Mouse (Mus musculus) myocyte (in vitro differentiated cells): ENCODE results near the gene Tenm4.

Source experiments
- CEBPB ChIP-seq: IDR thresholded peaks from 2 replicates; pipeline ENCODE4 v1.6.1; 2011; ENCODE audit warnings: mild to moderate bottlenecking, moderate library complexity; ENCODE audit not compliant: poor library complexity, insufficient read depth, severe bottlenecking
- MAX ChIP-seq: IDR thresholded peaks from one replicate; pipeline ENCODE4 v1.6.1; 2011; ENCODE audit warnings: low read depth, mild to moderate bottlenecking, control low read depth
- POLR2A ChIP-seq: IDR thresholded peaks from one replicate; pipeline ENCODE4 v1.6.1; 2011; ENCODE audit warnings: low read depth, mild to moderate bottlenecking, control low read depth, moderate library complexity; ENCODE audit not compliant: insufficient read length
- POLR2AphosphoS2 ChIP-seq: IDR thresholded peaks from one replicate; pipeline ENCODE4 v1.6.1; 2011; ENCODE audit warnings: low read depth, control low read depth; ENCODE audit not compliant: insufficient read length
- REST ChIP-seq: IDR thresholded peaks from one replicate; pipeline ENCODE4 v1.6.1; 2011; ENCODE audit warnings: mild to moderate bottlenecking, control low read depth, moderate library complexity; ENCODE audit not compliant: insufficient read depth, insufficient read length
- TCF12 ChIP-seq: IDR thresholded peaks from one replicate; pipeline ENCODE4 v1.6.1; 2011; ENCODE audit warnings: mild to moderate bottlenecking, control low read depth; ENCODE audit not compliant: poor library complexity, insufficient read depth, severe bottlenecking
- USF1 ChIP-seq: IDR thresholded peaks from one replicate; pipeline ENCODE4 v1.6.1; 2011; ENCODE audit warnings: low read depth, mild to moderate bottlenecking, control low read depth, moderate library complexity

- TF ChIP-seq POLR2A (no peak), MAX (no peak), TCF12 (no peak), CEBPB (no peak), REST (no peak), POLR2AphosphoS2 (no peak), USF1 (no peak)
Observed at GRCm38 (mm10) chr7:96648606-96649005, 477.6 kb downstream of the Tenm4 start.
